Mouse (Mus musculus) embryonic fibroblast, embryonic 13.5 days (primary cell): Measurements from ENCODE around the gene Eef2k.

Experiments
- CTCF ChIP-seq: IDR thresholded peaks from 2 replicates; pipeline ENCODE4 v1.5.1; 2011; ENCODE audit warnings: mild to moderate bottlenecking, control low read depth, low read length, moderate library complexity, borderline replicate concordance; ENCODE audit not compliant: insufficient read depth
- POLR2A ChIP-seq: IDR thresholded peaks from 2 replicates; pipeline ENCODE4 v1.6.1; 2011; ENCODE audit warnings: low read depth, mild to moderate bottlenecking, control low read depth, low read length, moderate library complexity

DNA sequence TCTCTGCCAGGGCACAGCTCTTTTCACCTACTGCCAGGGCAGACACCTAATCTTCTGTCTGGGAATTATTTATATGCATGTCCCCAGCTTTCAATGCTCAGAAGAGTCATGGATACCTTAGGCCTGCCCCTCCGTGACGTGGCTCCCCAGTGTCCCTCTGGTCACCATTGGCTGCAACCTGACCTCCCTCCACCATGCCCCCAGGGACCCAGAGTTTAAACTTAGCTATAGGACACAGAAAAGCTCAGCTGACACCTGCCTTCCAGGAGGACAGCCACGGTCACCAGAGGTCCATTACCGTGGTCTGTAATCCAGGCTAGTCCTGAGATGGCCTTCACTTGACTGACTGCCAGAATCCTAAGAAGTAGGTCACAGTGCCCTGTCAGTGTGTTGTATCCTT, 23.2 kb upstream of the Eef2k start:
- TF ChIP-seq CTCF (no peak), POLR2A (no peak)
